Mouse (Mus musculus) G1E (cell line): ENCODE data around the gene Thrap3. TPM values are rescaled to one million over a fixed set of nuclear protein-coding genes. Genes with fewer than 3 reads are reported as not detected.

Experiments used
- ATAC-seq: 2 replicates; pipeline ENCODE4 v1.8.0; 2016; ENCODE audit warnings: mild to moderate bottlenecking; ENCODE audit not compliant: insufficient number of reproducible peaks, poor library complexity, low FRiP score, severe bottlenecking; ENCODE audit errors: extremely low read depth
- DNase-seq: peaks from one replicate; pipeline ENCODE4 v3.0.0; 2012; ENCODE audit warnings: low spot score
- H3K27me3 ChIP-seq: 2 replicates; pipeline ENCODE4 v1.6.1; 2012; ENCODE audit warnings: mild to moderate bottlenecking, low read length, inconsistent platforms; ENCODE audit not compliant: insufficient read depth
- H3K36me3 ChIP-seq: replicated peaks from 2 replicates; pipeline ENCODE3; 2012; ENCODE audit warnings: mild to moderate bottlenecking, inconsistent platforms
- H3K4me1 ChIP-seq: 2 replicates; pipeline ENCODE4 v1.6.1; 2012; ENCODE audit warnings: low read depth, low read length, inconsistent platforms, mixed read lengths; ENCODE audit not compliant: insufficient read depth
- H3K4me3 ChIP-seq: 2 replicates; pipeline ENCODE4 v1.5.1; 2012; ENCODE audit warnings: low read depth, mild to moderate bottlenecking, inconsistent platforms, low read length, moderate library complexity, mixed read lengths
- H3K9me3 ChIP-seq: replicated peaks from 2 replicates; pipeline ENCODE4 v1.6.1; 2012; ENCODE audit warnings: inconsistent platforms
- CTCF ChIP-seq: IDR thresholded peaks from 2 replicates; pipeline ENCODE4 v1.5.1; 2012; ENCODE audit warnings: low read depth, low read length, inconsistent platforms, mixed read lengths
- GATA1 ChIP-seq: IDR thresholded peaks from 2 replicates; pipeline ENCODE4 v1.6.1; 2012; ENCODE audit warnings: borderline replicate concordance, low read length, inconsistent platforms, mixed read lengths
- GATA2 ChIP-seq: IDR thresholded peaks from 2 replicates; pipeline ENCODE4 v1.6.1; 2012; ENCODE audit warnings: low read depth, low read length, inconsistent platforms, borderline replicate concordance
- POLR2AphosphoS5 ChIP-seq: IDR thresholded peaks from 2 replicates; pipeline ENCODE4 v1.6.1; 2012; ENCODE audit warnings: low read depth, low read length, inconsistent platforms; ENCODE audit not compliant: insufficient replicate concordance
- TAL1 ChIP-seq: conservative IDR thresholded peaks from 2 replicates; pipeline ENCODE4 v1.6.1; 2012; ENCODE audit warnings: low read depth, low read length, inconsistent platforms, mixed read lengths
- polyA plus RNA-seq: library from polyadenylated mRNA; stranded (reverse); fragments of >175 nt; gene quantifications from 2 replicates; pipeline ENCODE4 v1.2.3, GENCODE M21; 2012
- total RNA-seq, 2 experiments: library from RNA; stranded (forward) in 1 of 2; stranded (reverse) in 1 of 2; fragments of 200-1000 nt in 1 of 2; fragments of >200 nt in 1 of 2; fragmentation: Nextera tagmentation in 1 of 2; gene quantifications; 2 replicates each; pipeline ENCODE4 v1.2.3; 2014 to 2017

Gene Thrap3
- total and polyA plus RNA-seq, 3 experiments = 209 to 356 (median 305) TPM

DNA sequence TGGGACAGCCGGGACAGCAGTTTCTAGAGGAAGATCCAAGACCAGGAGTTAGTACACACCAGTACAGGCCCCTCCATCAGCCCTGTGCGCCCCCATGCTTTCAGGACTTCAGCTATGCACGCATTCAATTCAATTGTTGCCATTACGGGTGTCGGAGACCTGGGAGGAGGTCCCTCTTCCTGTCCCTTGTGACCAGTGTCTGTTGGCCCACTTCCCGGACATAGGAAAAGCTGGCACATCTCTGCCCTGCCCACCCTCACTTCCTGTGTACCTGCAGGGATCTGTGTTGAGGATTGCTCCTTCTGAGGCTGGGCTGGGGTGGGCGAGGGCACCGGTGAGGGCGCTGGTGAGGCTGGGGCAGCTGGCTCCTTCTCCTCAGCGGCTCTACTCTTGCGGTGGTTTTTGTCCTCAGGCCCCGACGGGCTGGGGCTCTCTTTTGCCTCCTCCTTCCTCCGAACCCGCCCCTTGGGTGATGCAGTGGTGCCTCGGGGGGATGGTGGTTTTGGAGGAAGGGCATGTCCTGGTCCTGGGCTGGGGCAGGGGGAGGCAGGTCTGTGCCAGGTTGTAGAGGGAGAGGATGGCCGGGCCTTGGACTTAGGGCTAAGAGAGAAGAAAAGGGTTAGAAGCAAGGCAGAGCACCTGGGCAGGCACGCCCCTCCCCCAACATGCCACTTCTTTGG, 32.1 kb upstream of the Thrap3 start:
- DNase-seq (no peak), ATAC-seq (no peak)
- no peaks in the 10 kb centered on the region; the same call in 1 of the 2 replicates for H3K27me3 ChIP-seq
- TF ChIP-seq POLR2AphosphoS5 = no peak
- no peaks in the 10 kb centered on the region for H3K9me3 ChIP-seq
- no peak overlapping the region for H3K4me3 ChIP-seq
- H3K36me3 ChIP-seq = peaks cover 85% of the 10 kb centered on the region
- H3K4me1 ChIP-seq = peaks cover 13% of the 10 kb centered on the region

DNA sequence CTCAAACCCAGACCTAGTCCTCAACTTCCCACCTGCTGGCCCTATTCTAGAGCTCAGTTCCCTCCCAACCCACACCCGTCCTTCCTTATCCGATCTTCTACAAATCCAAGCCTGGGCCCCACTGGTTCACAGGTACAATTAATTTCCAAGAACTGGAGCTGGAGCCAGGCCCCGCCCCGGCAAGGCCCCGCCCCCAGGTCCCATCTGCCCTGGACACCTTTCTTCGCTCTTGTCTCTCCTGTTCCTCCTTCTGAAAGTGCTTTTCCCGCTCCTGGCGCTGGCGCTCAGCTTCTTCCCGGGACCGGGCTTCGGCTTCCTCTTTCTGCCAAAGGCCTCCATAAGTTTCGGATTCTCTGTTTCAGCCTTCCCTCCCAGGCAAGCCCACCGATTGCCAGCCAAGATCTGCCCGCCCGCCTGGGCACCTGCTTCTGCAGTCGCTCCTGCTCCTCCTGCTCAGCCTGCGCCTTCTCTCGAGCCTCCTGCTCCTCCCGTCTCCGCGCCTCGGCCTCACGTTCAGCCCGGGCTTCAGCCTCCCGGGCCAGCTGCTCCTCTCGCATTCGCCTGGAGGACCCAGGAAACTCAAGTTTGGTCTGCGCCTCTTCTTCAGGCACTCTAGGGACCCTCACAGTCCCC, 31.2 kb upstream of the Thrap3 start:
- Histone ChIP-seq H3K4me1 (peaks cover 13% of the 10 kb centered on the region), H3K4me3 (no peak overlapping the region), H3K9me3 (no peaks in the 10 kb centered on the region), H3K36me3 (peaks cover 79% of the 10 kb centered on the region), H3K27me3 (no peaks in the 10 kb centered on the region; the same call in 1 of the 2 replicates)
- DNase-seq = no peak
- TF ChIP-seq GATA2 (no peak), GATA1 (no peak), TAL1 (no peak), POLR2AphosphoS5 (no peak), CTCF (no peak)
- ATAC-seq = no peak

DNA sequence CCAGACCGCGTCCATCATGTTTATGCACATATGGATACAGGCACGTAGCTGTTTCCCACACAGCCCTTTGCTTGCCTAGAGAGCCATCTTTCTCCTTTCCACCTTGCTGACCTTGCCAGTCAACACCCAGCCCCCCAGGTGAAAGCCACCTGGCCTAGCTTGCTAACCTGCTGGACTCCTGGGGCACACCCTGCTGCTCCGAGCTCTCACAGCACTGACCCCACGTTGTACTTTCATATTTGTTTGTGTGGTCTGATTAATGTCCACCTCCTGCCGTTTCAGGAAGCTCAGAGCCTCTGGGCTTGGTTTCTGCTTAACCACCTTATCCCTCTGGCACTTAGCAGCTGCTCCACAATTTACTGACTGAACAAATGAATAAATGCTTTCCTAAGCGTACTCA, 27.3 kb upstream of the Thrap3 start:
- no peak for DNase-seq
- no peak for TF ChIP-seq TAL1
- TF ChIP-seq GATA2 = no peak
- TF ChIP-seq GATA1 = no peak
- no peak for TF ChIP-seq CTCF
- no peak for TF ChIP-seq POLR2AphosphoS5
- Histone ChIP-seq H3K27me3 (peaks cover 7% of the 10 kb centered on the region; the same call in 1 of the 2 replicates), H3K36me3 (peaks cover 41% of the 10 kb centered on the region), H3K9me3 (no peaks in the 10 kb centered on the region), H3K4me1 (peaks cover 27% of the 10 kb centered on the region), H3K4me3 (no peak overlapping the region)
- no peak for ATAC-seq

DNA sequence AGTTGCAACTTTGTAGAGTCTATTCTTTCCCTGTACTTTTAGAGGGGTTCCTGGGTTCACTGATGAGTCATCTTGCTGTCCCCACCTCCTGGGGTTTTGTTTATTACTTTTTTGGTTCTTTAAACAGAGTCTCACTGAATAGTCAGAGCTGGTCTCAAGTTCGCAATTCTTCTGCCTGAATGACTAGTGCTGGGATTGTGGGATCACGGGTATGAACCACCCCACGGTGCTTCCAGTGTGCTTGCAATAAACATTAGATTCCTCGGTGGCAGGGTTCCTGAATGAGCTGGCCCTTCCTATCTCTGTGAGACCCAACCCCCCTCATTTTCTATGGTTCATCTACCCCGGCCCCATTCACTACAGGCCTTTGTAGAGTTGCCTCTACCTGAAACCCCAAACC, 25.6 kb upstream of the Thrap3 start:
- Histone ChIP-seq H3K4me3 (no peak overlapping the region), H3K4me1 (peaks cover 18% of the 10 kb centered on the region), H3K36me3 (peaks cover 23% of the 10 kb centered on the region), H3K9me3 (no peaks in the 10 kb centered on the region), H3K27me3 (peaks cover 9% of the 10 kb centered on the region; the same call in 1 of the 2 replicates)
- no peak for DNase-seq
- TF ChIP-seq TAL1 (no peak), CTCF (no peak), POLR2AphosphoS5 (no peak), GATA2 (no peak), GATA1 (no peak)
- no peak for ATAC-seq

DNA sequence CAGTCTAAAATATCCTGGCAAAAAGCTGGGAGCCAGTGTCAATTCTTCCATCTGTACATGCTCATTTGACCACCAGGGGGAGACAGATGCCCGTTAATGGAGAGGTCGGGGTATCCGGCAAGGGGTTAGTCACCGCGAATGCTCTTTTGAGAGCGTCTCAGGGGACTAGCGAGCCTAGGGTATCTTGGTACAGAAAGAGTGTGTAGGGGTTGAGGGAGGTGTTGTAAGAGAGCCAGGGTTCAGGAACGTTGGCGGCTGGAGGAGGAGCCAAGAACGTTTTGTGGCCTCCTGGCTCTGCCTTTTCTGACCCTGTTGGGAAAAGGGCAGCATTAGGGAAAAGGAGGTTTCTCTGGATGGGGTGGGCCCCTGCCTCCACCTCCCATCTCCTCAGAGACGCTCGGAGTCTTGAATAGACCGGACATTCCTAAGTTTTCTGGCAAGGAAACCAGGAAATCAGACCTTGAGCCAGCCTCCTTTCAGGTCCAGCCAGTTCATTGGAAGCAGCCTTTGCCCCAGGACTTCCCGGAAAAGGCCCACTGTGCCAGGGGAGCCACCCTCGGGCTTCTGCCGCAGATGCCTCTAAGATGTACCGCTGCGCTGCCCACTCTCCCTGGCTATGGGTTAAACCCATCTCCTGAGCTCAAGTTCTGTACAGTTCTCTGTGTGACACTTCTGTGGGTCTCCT, 24.7 kb upstream of the Thrap3 start:
- peak; percentile 43 for DNase-seq
- peak overlapping the region; percentile 28; the same call in 1 of the 2 replicates for H3K4me3 ChIP-seq

DNA sequence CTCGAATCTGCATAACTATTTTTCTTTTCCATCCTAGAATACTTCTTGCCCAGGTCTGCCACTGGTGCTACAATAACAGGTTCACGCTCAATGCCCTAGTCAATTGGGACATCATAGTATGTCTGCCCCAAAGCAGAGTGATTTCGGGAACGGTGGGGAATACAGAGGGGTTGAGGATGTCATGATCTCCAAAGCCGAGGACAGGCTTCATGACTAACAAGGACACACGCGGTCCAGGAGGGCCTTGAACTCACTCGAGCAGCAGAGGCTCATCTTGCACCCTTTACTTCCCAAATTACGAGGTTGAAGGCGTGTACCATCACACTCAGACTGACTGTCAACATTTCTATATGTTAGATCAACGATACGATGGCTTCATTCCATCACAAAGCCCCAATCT, 24.1 kb upstream of the Thrap3 start:
- TF ChIP-seq CTCF (no peak), GATA1 (no peak), TAL1 (no peak), POLR2AphosphoS5 (no peak), GATA2 (no peak)
- H3K9me3 ChIP-seq = no peaks in the 10 kb centered on the region
- peaks cover 18% of the 10 kb centered on the region for H3K4me1 ChIP-seq
- ATAC-seq (no peak), DNase-seq (no peak)
- H3K4me3 ChIP-seq = no peak overlapping the region
- H3K36me3 ChIP-seq = peaks cover 8% of the 10 kb centered on the region
- H3K27me3 ChIP-seq = peaks cover 9% of the 10 kb centered on the region; the same call in 1 of the 2 replicates

More for the DNA sequence above, 24.7 kb upstream of the Thrap3 start:
- Histone ChIP-seq H3K9me3 (no peaks in the 10 kb centered on the region), H3K4me1 (peaks cover 18% of the 10 kb centered on the region), H3K27me3 (peaks cover 9% of the 10 kb centered on the region; the same call in 1 of the 2 replicates), H3K36me3 (peaks cover 14% of the 10 kb centered on the region)
- ATAC-seq = peak; percentile 79
- TF ChIP-seq GATA2 (no peak), POLR2AphosphoS5 (no peak), CTCF (peak; percentile 80)
